Mouse (Mus musculus) kidney, adult 2 months (tissue): Measurements from ENCODE around the gene Saysd1.

Experiments used
- CTCF ChIP-seq: fragments of 200-500 bp; conservative IDR thresholded peaks from 2 replicates; pipeline ENCODE4 v1.5.1; 2011; ENCODE audit warnings: low read depth, mild to moderate bottlenecking, control low read depth, low read length, moderate library complexity, mixed read lengths; ENCODE audit not compliant: insufficient read depth, insufficient read length
- POLR2A ChIP-seq: fragments of 200-500 bp; IDR thresholded peaks from one replicate; pipeline ENCODE4 v1.6.1; 2011; ENCODE audit warnings: low read depth, low read length, control low read depth

- TF ChIP-seq CTCF: no peak
- no peak for TF ChIP-seq POLR2A
Observed at GRCm38 (mm10) chr14:20178593-20178992, 40.3 kb upstream of the Saysd1 start.
